Mouse (Mus musculus): Measurements from ENCODE around the gene Rrbp1.
A peak's percentile ranks its signal among the peaks of the same experiment; 100 is the strongest.

DNA sequence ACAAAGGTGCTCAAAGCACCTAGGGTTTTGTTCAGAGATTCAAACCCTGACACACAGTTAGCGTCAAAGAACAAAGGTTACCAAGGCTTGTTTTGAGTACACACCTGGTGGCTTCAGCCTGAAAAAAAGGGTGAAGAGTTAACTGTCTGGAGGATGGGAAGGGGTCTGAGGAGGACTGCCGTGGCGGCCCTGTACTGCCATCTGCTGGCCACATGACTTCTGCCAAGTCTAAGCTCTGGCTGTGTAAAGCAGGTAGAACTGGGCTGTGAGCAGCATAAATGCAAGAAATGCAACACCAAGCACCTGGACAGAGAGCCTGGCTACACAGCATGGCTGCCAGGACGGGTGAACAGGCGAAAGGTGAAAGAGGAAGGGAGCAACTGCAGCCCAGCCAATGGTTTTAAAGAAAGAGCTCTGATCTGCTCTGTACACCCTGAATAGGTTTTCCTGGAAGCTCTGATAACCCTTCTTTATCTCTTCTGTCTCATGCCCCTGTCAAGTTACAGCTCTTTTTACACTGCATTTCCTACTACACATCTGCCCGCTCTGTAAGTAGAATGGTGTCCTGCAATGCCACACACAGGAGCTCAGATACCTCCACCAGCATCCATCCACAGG is 30.2 kb downstream of the Rrbp1 start:
- TF ChIP-seq CTCF (IDR thresholded peaks at IDR 0.05): peak; percentile 89
- no peak for TF ChIP-seq EP300 (IDR thresholded peaks at IDR 0.05)
